Mouse (Mus musculus) forebrain, embryonic 15.5 days (tissue): Measurements from ENCODE around the gene A930004D18Rik. TPM values are rescaled to one million over a fixed set of nuclear protein-coding genes. Genes with fewer than 3 reads are reported as not detected.
A peak's percentile ranks its signal among the peaks of the same experiment; 100 is the strongest.

Experiments
- ATAC-seq: fragments of 200-750 bp; cut with Nextera tagmentation; replicated peaks from 2 replicates; pipeline ENCODE4 v1.8.0; 2017; ENCODE audit warnings: mild to moderate bottlenecking, moderate TSS enrichment, moderate library complexity
- H3K27ac ChIP-seq: fragments of 300-500 bp; sonication (generic); replicated peaks from 2 replicates; pipeline ENCODE4 v1.5.1; 2015; ENCODE audit warnings: mild to moderate bottlenecking, inconsistent platforms
- H3K27me3 ChIP-seq: fragments of 300-500 bp; sonication (generic); 2 replicates; pipeline ENCODE4 v1.6.1; 2015; ENCODE audit warnings: inconsistent platforms
- H3K36me3 ChIP-seq: fragments of 300-500 bp; sonication (generic); 2 replicates; pipeline ENCODE4 v1.6.1; 2015; ENCODE audit warnings: mild to moderate bottlenecking, inconsistent platforms
- H3K4me1 ChIP-seq: fragments of 300-500 bp; sonication (generic); 2 replicates; pipeline ENCODE4 v1.6.1; 2015; ENCODE audit warnings: inconsistent platforms
- H3K4me2 ChIP-seq: fragments of 300-500 bp; sonication (generic); replicated peaks from 2 replicates; pipeline ENCODE4 v1.6.1; 2015; ENCODE audit warnings: mild to moderate bottlenecking, inconsistent platforms
- H3K4me3 ChIP-seq: fragments of 300-500 bp; sonication (generic); 2 replicates; pipeline ENCODE4 v1.5.1; 2015; ENCODE audit warnings: mild to moderate bottlenecking, inconsistent platforms
- H3K9ac ChIP-seq: fragments of 300-500 bp; sonication (generic); replicated peaks from 2 replicates; pipeline ENCODE4 v1.6.1; 2015; ENCODE audit warnings: mild to moderate bottlenecking, inconsistent platforms
- H3K9me3 ChIP-seq: fragments of 300-500 bp; sonication (generic); 2 replicates; pipeline ENCODE4 v1.6.1; 2016; ENCODE audit warnings: inconsistent platforms
- WGBS: fragments of 180-500 bp; shearing (Covaris S2); methylation state at CpG from one replicate; pipeline ENCODE4 v1.1.7; 2015; ENCODE audit warnings: mixed read lengths; 5-methylcytosine and 5-hydroxymethylcytosine counted together
- polyA plus RNA-seq: library from polyadenylated mRNA; unstranded; fragments of >200 nt; fragmentation: Nextera tagmentation; extraction: Ambion mirVana; gene quantifications from 2 replicates; pipeline ENCODE4 v1.2.1, GENCODE M21; 2015

The A930004D18Rik gene
- polyA plus RNA-seq, 1 experiment from 2014 or later: 14.7 TPM

DNA sequence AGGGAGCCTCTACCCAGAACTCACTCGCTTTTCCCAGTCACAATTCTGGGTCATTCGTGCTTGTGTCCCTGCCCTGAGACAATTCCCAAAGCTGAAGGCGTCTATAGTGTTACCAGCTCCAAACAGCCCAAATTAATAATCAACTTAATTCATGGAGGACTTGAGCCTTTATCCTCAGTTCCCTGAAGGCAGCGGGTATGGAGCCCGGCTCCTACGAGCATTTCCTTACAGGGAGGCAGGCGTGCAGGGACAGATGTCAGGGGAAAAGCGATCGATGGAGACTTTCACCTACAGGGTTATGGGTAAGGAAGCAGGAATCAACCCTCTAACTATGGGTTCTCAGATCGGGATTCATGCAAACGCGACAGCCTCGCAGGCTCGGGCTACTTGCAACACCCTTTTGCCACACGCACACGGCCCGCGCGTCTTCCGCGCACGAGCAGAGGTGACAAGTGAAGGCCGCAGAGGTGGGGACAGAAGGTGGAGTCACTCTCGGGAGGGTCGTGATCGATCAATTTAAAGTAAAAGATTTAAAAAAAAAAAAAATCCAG lies 6.2 kb downstream of the A930004D18Rik start:
- no peak overlapping the region for H3K27ac ChIP-seq
- H3K4me3 ChIP-seq: peak overlapping the region; percentile 33
- H3K36me3 ChIP-seq: no peaks in the 10 kb centered on the region
- H3K4me1 ChIP-seq: peaks cover 52% of the 10 kb centered on the region
- no peaks in the 10 kb centered on the region for H3K27me3 ChIP-seq
- peak overlapping the region; percentile 55 for H3K9ac ChIP-seq
- H3K4me2 ChIP-seq: peak overlapping the region; percentile 72
- no peak for ATAC-seq
- no peaks in the 10 kb centered on the region for H3K9me3 ChIP-seq
- WGBS: 2% methylated on average over 26 of the region's 26 CpGs

DNA sequence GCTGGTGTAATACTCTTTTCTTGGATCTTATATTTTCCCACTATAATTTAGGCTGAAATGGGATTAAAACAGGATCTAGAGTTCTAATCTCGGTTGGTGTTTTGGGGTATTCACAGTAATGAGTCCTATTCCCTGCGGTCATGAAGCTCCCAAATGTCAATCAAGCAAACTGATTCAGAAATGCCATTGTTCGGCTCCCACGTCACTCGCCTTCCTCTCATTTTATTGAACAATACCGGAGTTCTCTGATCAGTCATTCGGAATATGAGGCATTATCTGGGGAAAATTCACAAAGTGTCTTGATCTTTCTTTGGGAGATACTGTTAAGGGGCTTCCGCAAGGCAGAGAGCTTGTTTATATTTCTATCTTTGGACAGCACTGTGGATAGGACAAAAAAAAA lies 7.0 kb downstream of the A930004D18Rik start:
- WGBS: 16% methylated on average over 8 of the region's 8 CpGs
- Histone ChIP-seq H3K4me3 (no peak overlapping the region), H3K36me3 (no peaks in the 10 kb centered on the region), H3K27me3 (no peaks in the 10 kb centered on the region), H3K4me2 (peak overlapping the region; percentile 72), H3K9ac (no peak overlapping the region), H3K27ac (no peak overlapping the region), H3K9me3 (no peaks in the 10 kb centered on the region), H3K4me1 (peaks cover 59% of the 10 kb centered on the region)
- no peak for ATAC-seq

DNA sequence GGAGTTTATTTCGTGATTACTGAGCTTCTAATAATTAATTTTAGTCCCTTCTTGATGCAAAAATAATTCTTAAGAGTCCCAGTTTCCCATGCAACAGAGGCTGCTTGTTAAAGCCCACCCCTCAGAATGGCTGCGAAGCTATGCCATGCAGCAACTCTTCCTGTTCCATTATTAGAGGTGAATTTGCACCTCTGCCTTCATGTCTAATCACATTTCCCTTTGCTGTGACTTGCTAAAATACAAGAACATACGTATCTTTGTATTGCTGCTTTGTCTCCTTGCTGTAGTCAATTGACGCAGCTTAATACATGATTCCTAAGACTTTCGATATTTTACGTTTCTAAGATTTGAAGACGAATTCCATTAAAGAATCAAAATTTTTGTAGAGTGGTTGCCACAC lies 7.9 kb downstream of the A930004D18Rik start:
- H3K4me3 ChIP-seq: no peak overlapping the region
- H3K4me2 ChIP-seq: peak overlapping the region; percentile 18; the same call in 1 of the 2 replicates
- ATAC-seq: no peak
- no peaks in the 10 kb centered on the region for H3K9me3 ChIP-seq
- no peak overlapping the region for H3K27ac ChIP-seq
- no peak overlapping the region for H3K9ac ChIP-seq
- 39% methylated on average over 7 of the region's 7 CpGs for WGBS
- H3K27me3 ChIP-seq: no peaks in the 10 kb centered on the region
- no peaks in the 10 kb centered on the region for H3K36me3 ChIP-seq
- peaks cover 65% of the 10 kb centered on the region for H3K4me1 ChIP-seq

DNA sequence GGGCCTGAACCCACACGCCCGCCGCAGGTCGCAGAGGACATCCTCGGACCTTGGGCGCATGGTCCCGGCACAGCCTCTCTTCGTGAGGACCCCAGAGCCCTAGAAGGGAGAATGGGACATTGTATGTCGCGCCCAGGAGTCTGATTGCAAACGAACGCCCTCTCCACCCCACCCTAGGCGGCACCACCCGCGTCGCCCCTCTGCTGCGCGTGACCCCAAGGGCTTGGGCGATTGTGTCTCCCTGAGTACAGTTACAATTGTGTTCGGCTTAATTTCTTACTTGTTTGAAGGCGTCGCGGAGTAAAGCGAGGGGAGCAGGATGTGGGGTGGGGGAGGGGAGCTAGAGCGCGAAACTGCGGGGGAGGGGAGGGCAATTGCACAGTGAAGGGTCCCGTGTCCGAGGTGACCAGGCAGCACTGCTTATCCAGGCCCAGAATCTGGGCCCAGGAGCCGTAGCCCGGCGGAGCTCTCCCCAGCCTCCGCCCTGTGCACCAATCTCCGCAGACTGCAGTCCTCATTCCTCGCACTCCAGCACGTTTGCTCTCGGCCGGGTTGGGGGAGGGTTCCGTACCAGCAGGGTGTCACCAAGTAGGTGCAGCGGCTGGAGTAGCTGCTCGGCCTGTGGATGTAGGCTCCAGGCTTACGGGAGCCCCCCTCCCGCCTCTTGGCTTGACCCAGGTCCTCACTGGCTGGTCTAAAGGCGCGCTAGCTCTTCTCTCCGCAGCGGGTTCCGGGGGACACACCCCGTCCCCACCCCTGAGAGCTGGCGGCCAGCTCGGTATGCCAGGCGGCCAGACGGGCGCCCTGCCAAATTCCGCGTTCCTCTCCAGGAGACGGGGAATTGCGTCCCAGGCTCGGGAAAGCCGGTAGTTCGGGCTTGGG lies 9.2 kb downstream of the A930004D18Rik start:
- peak overlapping the region; percentile 78 for H3K4me3 ChIP-seq
- no peaks in the 10 kb centered on the region for H3K9me3 ChIP-seq
- peak overlapping the region; percentile 98 for H3K27ac ChIP-seq
- H3K9ac ChIP-seq: peak overlapping the region; percentile 94
- WGBS: under 1% methylated on average over 61 of the region's 61 CpGs
- peak; percentile 73 for ATAC-seq
- no peaks in the 10 kb centered on the region for H3K27me3 ChIP-seq
- H3K4me1 ChIP-seq: peaks cover 59% of the 10 kb centered on the region
- H3K4me2 ChIP-seq: peak overlapping the region; percentile 99
- no peaks in the 10 kb centered on the region for H3K36me3 ChIP-seq

DNA sequence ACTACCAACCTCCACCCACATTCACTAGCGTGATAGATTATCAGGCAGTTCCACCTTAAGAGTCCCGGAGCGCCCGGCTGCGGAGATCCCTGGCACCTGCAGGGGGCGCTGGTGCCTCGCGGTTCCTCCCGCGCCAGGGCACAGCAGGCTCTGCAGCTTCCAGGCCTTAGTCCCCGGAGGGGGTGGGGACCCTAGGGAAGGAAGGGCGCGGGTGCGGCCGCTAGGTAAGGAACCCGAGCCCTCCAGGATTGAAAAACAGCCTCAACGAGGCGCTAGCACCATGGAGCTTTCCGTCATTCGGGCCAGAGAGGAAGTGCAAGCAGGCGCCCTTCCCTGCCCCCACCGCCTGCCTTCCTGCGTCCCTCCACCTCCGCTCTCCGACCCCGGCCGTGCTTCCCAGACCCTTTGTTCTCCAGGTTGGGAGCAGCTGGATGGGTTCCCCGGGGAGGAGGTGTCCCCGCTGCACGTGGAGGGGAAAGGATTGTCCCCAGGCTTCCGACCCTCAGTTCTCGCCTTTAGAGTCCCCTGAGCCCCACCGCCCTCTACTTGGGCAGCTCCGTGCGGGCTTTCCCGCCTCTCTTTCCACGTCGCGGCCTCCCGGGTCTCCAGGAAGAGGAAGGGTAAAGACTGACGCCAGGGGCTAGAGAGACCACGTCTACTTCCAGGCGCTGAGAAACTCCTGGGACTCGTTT lies 9.9 kb downstream of the A930004D18Rik start:
- Histone ChIP-seq H3K36me3 (no peaks in the 10 kb centered on the region), H3K27me3 (no peaks in the 10 kb centered on the region), H3K9ac (peak overlapping the region; percentile 94), H3K4me3 (peak overlapping the region; percentile 78), H3K27ac (peak overlapping the region; percentile 98), H3K4me2 (peak overlapping the region; percentile 99), H3K9me3 (no peaks in the 10 kb centered on the region), H3K4me1 (peaks cover 51% of the 10 kb centered on the region)
- peak; percentile 87 for ATAC-seq
- WGBS: under 1% methylated on average over 44 of the region's 44 CpGs

DNA sequence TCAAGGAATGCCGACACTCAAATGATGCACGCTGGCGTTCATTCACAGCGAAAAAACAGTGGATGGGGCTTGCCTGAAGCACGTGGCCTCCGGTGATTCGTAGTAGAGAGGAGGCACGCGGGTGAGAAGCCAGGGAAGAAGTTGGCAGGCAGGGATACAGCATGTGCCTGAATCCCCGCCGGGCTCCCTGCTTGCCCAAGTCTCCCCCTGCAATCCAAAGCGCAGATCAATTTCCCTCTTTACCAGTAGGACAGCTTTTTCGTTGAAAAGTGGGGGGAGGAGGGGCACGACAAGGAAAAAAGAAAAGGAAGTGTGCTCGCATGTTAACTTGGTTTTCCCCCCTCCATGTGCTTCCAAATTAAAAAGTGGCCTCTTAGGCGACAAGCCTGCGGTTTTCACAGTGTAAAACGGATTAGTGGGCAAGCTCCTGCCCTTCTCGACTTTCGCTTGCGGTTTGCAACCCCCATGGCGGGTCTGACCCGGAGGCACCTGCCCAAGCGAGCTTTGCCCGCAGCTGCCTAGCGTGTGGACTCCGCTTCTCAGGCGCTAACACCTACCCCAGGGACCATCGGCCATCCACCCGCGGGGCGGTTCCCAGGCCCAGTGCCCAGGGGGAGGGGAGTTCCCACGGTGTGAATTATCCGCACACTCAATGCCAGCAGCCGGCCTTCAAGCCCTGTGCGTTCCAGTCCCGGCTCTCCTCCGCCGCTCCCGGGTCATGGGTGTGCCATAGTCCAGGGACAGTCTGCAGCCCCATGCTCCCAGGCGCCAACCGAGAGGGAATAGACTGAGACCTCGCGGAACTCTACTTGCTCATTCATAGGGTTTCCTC lies 11.2 kb downstream of the A930004D18Rik start:
- Histone ChIP-seq H3K4me3 (peak overlapping the region; percentile 78), H3K9ac (peak overlapping the region; percentile 94), H3K4me1 (peaks cover 40% of the 10 kb centered on the region), H3K9me3 (no peaks in the 10 kb centered on the region), H3K27me3 (no peaks in the 10 kb centered on the region), H3K27ac (peak overlapping the region; percentile 98), H3K36me3 (no peaks in the 10 kb centered on the region), H3K4me2 (peak overlapping the region; percentile 99)
- under 1% methylated on average over 44 of the region's 44 CpGs for WGBS
- ATAC-seq: peak; percentile 17

GRCm38 (mm10) chr2:18025781-18026115 lies 11.8 kb downstream of the A930004D18Rik start:
- Histone ChIP-seq H3K4me2 (peak overlapping the region; percentile 99), H3K27ac (peak overlapping the region; percentile 98), H3K27me3 (no peaks in the 10 kb centered on the region), H3K4me1 (peaks cover 34% of the 10 kb centered on the region), H3K4me3 (peak overlapping the region; percentile 78), H3K9me3 (no peaks in the 10 kb centered on the region), H3K9ac (peak overlapping the region; percentile 94), H3K36me3 (no peaks in the 10 kb centered on the region)
- 1% methylated on average over 14 of the region's 14 CpGs for WGBS
- ATAC-seq: no peak

DNA sequence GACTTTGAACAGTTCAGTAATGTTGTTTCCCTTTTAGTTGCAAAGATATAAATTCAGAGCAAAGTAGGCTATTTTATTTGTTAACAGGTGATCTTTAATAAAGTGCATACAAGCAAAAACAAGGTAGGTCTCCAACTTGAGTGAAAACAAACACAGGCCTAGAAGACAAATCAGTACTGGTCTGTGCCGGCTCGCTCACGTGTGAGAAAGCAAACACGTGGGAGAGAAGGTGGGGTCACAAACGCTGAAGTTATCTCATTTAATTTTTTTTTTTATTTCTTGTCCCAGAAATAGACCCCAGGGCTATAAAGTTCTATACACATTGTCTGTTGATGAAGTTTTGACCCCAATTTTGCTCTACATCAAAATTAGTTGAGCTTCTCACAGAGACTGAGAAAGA lies 12.4 kb downstream of the A930004D18Rik start:
- Histone ChIP-seq H3K36me3 (no peaks in the 10 kb centered on the region), H3K9me3 (no peaks in the 10 kb centered on the region), H3K4me3 (peak overlapping the region; percentile 78), H3K4me2 (peak overlapping the region; percentile 99), H3K27me3 (no peaks in the 10 kb centered on the region), H3K27ac (peak overlapping the region; percentile 98; the same call in 1 of the 2 replicates), H3K4me1 (peaks cover 31% of the 10 kb centered on the region), H3K9ac (no peak overlapping the region)
- WGBS: 14% methylated on average over 5 of the region's 5 CpGs
- ATAC-seq: no peak

- 30% methylated on average over 1 of the region's 1 CpGs for WGBS
- Histone ChIP-seq H3K9ac (no peak overlapping the region), H3K27me3 (no peaks in the 10 kb centered on the region), H3K4me3 (no peak overlapping the region), H3K4me1 (peaks cover 27% of the 10 kb centered on the region), H3K4me2 (no peak overlapping the region), H3K27ac (no peak overlapping the region), H3K36me3 (no peaks in the 10 kb centered on the region), H3K9me3 (no peaks in the 10 kb centered on the region)
- ATAC-seq: no peak
Measured at GRCm38 (mm10) chr2:18022886-18023285, 14.7 kb downstream of the A930004D18Rik start.

- H3K36me3 ChIP-seq: no peaks in the 10 kb centered on the region
- no peak overlapping the region for H3K4me3 ChIP-seq
- no peaks in the 10 kb centered on the region for H3K27me3 ChIP-seq
- no peak overlapping the region for H3K4me2 ChIP-seq
- no peak overlapping the region for H3K27ac ChIP-seq
- ATAC-seq: no peak
- H3K9me3 ChIP-seq: no peaks in the 10 kb centered on the region
- 0 out of 2 replicates have a peak, but pooled peaks cover 2% of the 10 kb centered on the region for H3K4me1 ChIP-seq
- no peak overlapping the region for H3K9ac ChIP-seq
- 82% methylated on average over 1 of the region's 1 CpGs for WGBS
Measured at GRCm38 (mm10) chr2:18019122-18019521, 18.4 kb downstream of the A930004D18Rik start.

DNA sequence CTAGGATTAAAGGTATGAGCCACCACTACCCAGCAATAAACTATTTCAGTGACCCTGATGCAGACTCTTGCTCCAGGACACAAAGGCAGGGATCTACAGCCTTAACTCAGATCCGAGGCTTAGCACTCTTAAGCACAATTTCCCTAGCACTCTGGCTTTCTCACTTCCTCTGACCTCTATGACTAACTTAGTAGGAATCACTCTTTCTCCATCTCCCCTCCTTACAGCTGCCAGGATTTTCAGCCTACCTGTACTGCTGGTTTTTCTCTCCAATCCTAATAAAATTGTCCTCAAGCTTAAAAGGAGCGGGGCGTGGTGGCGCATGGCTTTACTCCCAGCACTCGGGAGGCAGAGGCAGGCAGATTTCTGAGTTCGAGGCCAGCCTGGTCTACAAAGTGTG lies 20.2 kb downstream of the A930004D18Rik start:
- Histone ChIP-seq H3K4me3 (no peak overlapping the region), H3K9ac (no peak overlapping the region), H3K36me3 (no peaks in the 10 kb centered on the region), H3K27ac (no peak overlapping the region), H3K9me3 (no peaks in the 10 kb centered on the region), H3K4me2 (no peak overlapping the region), H3K4me1 (no peaks in the 10 kb centered on the region), H3K27me3 (no peaks in the 10 kb centered on the region)
- WGBS: 98% methylated on average over 6 of the region's 6 CpGs
- ATAC-seq: no peak
